Mouse (Mus musculus): ENCODE results near the gene H2al2a. TPM values are rescaled to one million over a fixed set of nuclear protein-coding genes. Genes with fewer than 3 reads are reported as not detected.
A peak's percentile ranks its signal among the peaks of the same experiment; 100 is the strongest.

Gene H2al2a
- polyA plus RNA-seq (2015; fragmentation: Nextera tagmentation; extraction: Ambion mirVana), result not detected in 2 replicates

- no peak for DNase-seq (ENCODE audit: low spot score)
Observed at GRCm38 (mm10) chr2:17996858-17997257, at the start of gene H2al2a. Gene H2al2a, minus strand, starts transcription at chr2:17996958.

- DNase-seq (ENCODE audit: low spot score), result no peak
Observed at GRCm38 (mm10) chr2:18046186-18046585, 49.4 kb upstream of the H2al2a start.

GRCm38 (mm10) chr2:18045781-18046181 is 49.0 kb upstream of the H2al2a start:
- DNase-seq (ENCODE audit: low spot score), result no peak

- no peak for DNase-seq (ENCODE audit: low spot score)
Observed at GRCm38 (mm10) chr2:18045143-18045780, 48.5 kb upstream of the H2al2a start.

GRCm38 (mm10) chr2:18041199-18041885 is 44.6 kb upstream of the H2al2a start:
- DNase-seq (ENCODE audit: low spot score), result no peak

GRCm38 (mm10) chr2:18040347-18041160 is 43.8 kb upstream of the H2al2a start:
- no peak for DNase-seq (ENCODE audit: low spot score)

DNA sequence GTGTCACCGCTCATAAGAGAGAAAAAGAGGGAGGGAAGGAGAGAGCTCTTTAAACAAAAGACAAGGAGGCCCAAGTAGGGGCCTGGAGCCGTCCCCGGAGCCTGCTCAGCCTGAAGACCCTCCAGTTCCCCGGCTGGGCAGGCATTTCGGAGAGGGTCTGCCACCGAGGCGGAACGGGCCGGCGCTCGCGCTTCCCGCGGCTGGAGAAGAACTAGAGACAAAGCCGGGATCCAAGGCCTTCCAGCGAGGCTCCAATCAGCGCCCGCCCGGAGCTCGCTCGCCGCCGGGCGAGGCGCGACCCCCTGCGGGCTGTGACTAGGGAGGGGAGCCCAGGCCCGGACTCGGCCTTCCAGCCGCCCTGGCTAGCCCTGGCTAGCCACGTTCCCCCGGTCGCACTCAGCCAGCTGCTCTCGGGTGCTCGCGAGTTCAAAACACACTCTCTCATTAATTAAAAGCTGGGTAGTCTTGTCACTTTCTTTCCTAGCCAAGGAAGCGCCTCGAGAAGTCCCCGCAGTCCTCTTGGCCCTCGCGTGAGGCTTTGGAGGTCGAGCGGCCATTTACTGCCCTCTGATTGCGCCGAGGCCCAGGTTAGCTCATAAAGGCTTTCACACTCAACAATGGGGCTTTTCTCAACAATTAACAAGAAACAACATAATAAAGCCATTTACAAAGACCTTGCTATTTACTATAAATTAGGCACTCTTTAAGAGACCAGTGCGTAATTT is 43.0 kb upstream of the H2al2a start:
- no peak for DNase-seq (ENCODE audit: low spot score)

- no peak for DNase-seq (ENCODE audit: low spot score)
Observed at GRCm38 (mm10) chr2:18038895-18039371, 42.2 kb upstream of the H2al2a start.

DNA sequence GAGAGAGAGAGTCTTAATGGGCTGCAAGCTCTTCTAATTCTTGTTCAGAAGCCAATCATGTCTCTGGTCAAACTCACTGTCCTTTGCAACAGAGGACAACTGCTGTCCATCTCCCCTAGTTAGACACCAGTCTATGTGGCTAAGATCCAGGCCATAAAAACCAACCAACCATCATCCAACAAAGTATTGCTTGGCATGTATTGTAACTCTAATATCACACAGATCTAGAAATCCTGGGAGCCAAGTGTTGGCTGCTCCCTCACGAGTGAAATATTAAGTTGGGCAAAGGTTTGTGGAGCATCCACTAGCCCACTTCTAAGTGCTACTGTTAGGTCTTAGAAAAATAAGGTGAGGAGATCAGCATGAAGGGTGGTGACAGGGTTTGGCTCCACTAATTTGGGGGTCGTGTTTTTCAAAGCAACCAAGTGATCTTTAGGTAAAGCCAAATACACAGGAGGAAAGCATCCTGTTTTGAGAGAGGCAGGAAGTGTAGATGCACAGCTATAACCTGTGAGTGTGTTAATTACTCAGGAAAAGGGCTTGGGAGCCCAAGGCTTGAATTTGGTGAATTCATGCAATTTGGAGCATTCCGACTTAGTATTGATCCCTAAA is 41.5 kb upstream of the H2al2a start:
- no peak for DNase-seq (ENCODE audit: low spot score)

GRCm38 (mm10) chr2:18037491-18037890 is 40.7 kb upstream of the H2al2a start, which contains the start of gene A930004D18Rik:
Gene A930004D18Rik, minus strand, starts transcription at chr2:18037737.
- no peak for DNase-seq (ENCODE audit: low spot score)

- no peak for DNase-seq (ENCODE audit: low spot score)
Observed at GRCm38 (mm10) chr2:18034371-18035250, 37.9 kb upstream of the H2al2a start.

DNA sequence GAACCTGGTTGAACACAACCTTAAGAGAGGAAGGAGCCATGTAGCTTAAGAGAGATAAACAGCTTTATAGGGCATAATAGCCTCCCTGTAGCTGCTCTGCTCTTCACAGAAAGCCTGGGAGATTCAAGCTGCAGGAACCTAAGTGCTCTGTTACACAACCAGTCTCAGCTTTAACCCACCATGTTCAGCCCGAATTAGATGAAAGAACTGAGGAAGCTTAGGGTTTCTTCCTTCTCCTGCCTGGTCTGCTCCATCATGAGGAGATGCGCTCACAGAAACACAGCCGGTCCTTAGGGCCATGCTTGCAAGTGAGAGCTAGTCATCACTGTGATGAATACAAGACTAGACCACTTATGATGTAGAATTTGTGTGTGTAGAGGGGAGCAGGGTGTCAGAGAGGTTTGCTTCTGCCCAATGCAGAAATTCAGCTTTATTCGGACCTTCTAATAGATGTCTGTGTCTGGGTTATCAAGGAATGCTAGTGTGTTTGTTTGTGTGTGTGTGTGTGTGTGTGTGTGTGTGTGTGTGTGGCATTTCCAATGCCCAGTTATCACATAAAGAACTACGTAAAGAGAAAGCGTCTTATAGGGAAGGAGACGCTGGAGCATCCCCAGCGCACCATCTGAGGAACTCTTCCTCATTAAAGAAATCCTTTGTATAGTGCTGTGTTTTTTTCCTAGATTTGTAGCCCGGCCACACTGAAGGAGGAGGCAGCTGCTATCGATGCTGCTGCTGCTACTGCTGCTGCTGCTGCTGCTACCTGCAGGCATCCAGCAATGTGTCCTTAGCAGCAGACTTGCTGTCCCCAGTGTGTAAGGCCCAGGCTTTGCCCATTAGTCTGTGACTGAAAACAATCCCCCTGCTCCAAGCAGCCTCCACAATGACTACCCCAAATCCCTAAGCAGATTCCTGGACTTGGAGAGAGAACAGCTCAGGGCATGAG is 36.7 kb upstream of the H2al2a start:
- DNase-seq (ENCODE audit: low spot score), result no peak

GRCm38 (mm10) chr2:18032538-18032895 is 35.8 kb upstream of the H2al2a start:
- no peak for DNase-seq (ENCODE audit: low spot score)

GRCm38 (mm10) chr2:18031831-18032537 is 35.2 kb upstream of the H2al2a start:
- DNase-seq (ENCODE audit: low spot score), result no peak

- DNase-seq (ENCODE audit: low spot score), result peak; percentile 12
Observed at GRCm38 (mm10) chr2:18031271-18031821, 34.6 kb upstream of the H2al2a start.

- no peak for DNase-seq (ENCODE audit: low spot score)
Observed at GRCm38 (mm10) chr2:18030581-18030980, 33.8 kb upstream of the H2al2a start.

- no peak for DNase-seq (ENCODE audit: low spot score)
Observed at GRCm38 (mm10) chr2:18029656-18030055, 32.9 kb upstream of the H2al2a start.

Measured in thymus, postnatal 0 days (tissue).